Mouse (Mus musculus) MEL (cell line): Measurements from ENCODE around the gene Mapkap1. TPM values are rescaled to one million over a fixed set of nuclear protein-coding genes. Genes with fewer than 3 reads are reported as not detected.

Experiments
- DNase-seq: peaks from one replicate; pipeline ENCODE4 v3.0.0; 2011; ENCODE audit warnings: low read depth, low spot score
- H3K27ac ChIP-seq: 2 replicates; pipeline ENCODE4 v1.5.1; 2012; ENCODE audit warnings: low read depth, mild to moderate bottlenecking, control low read depth, low read length, moderate library complexity; ENCODE audit not compliant: control insufficient read depth
- H3K27me3 ChIP-seq, 2 experiments: fragments of 150-350 bp in 1 of 2; sonication (generic) in 1 of 2; 2 replicates each; pipeline ENCODE4 v1.6.1; 2012; ENCODE audit warnings: low read length in 2 of 2, mild to moderate bottlenecking in 2 of 2, improper control_type of control experiment in 1 of 2, moderate library complexity in 1 of 2; ENCODE audit not compliant: insufficient read depth in 2 of 2, control insufficient read depth in 1 of 2
- H3K36me3 ChIP-seq, 2 experiments: 2 replicates each; pipeline ENCODE4 v1.6.1; 2012 to 2014; ENCODE audit warnings: low read length in 2 of 2, improper control_type of control experiment in 1 of 2, inconsistent platforms in 1 of 2, mild to moderate bottlenecking in 1 of 2; ENCODE audit not compliant: insufficient read depth in 2 of 2, control insufficient read depth in 1 of 2
- H3K4me1 ChIP-seq, 2 experiments: fragments of 150-350 bp in 1 of 2; sonication (generic) in 1 of 2; 2 replicates each; pipeline ENCODE4 v1.6.1; 2012; ENCODE audit warnings: low read length in 2 of 2, improper control_type of control experiment in 1 of 2, mild to moderate bottlenecking in 1 of 2; ENCODE audit not compliant: insufficient read depth in 2 of 2, control insufficient read depth in 1 of 2
- H3K4me3 ChIP-seq, 2 experiments: fragments of 150-350 bp in 1 of 2; sonication (generic) in 1 of 2; 2 replicates each; pipeline ENCODE4 v1.5.1; 2012; ENCODE audit warnings: low read depth in 2 of 2, low read length in 2 of 2, mild to moderate bottlenecking in 2 of 2, moderate library complexity in 2 of 2, control low read depth in 1 of 2, improper control_type of control experiment in 1 of 2; ENCODE audit not compliant: control insufficient read depth in 1 of 2, insufficient read depth in 1 of 2
- H3K79me2 ChIP-seq: 2 replicates; pipeline ENCODE4 v1.6.1; 2012; ENCODE audit warnings: mild to moderate bottlenecking, low read length, moderate library complexity; ENCODE audit not compliant: control insufficient read depth, poor library complexity, insufficient read depth
- H3K9ac ChIP-seq: 2 replicates; pipeline ENCODE4 v1.6.1; 2012; ENCODE audit warnings: low read depth, mild to moderate bottlenecking, control low read depth, low read length, moderate library complexity; ENCODE audit not compliant: control insufficient read depth, poor library complexity, severe bottlenecking
- H3K9me3 ChIP-seq: fragments of 150-350 bp; sonication (generic); replicated peaks from 2 replicates; pipeline ENCODE4 v1.6.1; 2012; ENCODE audit warnings: mild to moderate bottlenecking, low read length, improper control_type of control experiment, moderate library complexity; ENCODE audit not compliant: insufficient read depth
- BHLHE40 ChIP-seq: IDR thresholded peaks from 2 replicates; pipeline ENCODE4 v1.6.1; 2012; ENCODE audit warnings: low read depth, mild to moderate bottlenecking, inconsistent platforms, low read length, improper control_type of control experiment, borderline replicate concordance
- CHD1 ChIP-seq: IDR thresholded peaks from 2 replicates; pipeline ENCODE4 v1.6.1; 2012; ENCODE audit warnings: low read depth, mild to moderate bottlenecking, inconsistent platforms, low read length, improper control_type of control experiment
- CHD2 ChIP-seq: IDR thresholded peaks from 2 replicates; pipeline ENCODE4 v1.6.1; 2011; ENCODE audit warnings: low read length, improper control_type of control experiment
- CTCF ChIP-seq, 3 experiments: IDR thresholded peaks in 2 of 3; conservative IDR thresholded peaks in 1 of 3; 2 replicates each; pipeline ENCODE4 v1.5.1; 2011 to 2012; ENCODE audit warnings: low read length in 3 of 3, low read depth in 2 of 3, mild to moderate bottlenecking in 2 of 3, improper control_type of control experiment in 1 of 3, inconsistent platforms in 1 of 3, mixed read lengths in 1 of 3, moderate library complexity in 1 of 3; ENCODE audit not compliant: control insufficient read depth in 1 of 3, insufficient read depth in 1 of 3, poor library complexity in 1 of 3, severe bottlenecking in 1 of 3
- E2F4 ChIP-seq: IDR thresholded peaks from 2 replicates; pipeline ENCODE4 v1.6.1; 2011; ENCODE audit warnings: low read depth, low read length, improper control_type of control experiment, borderline replicate concordance
- ELF1 ChIP-seq: IDR thresholded peaks from 2 replicates; pipeline ENCODE4 v1.6.1; 2014; ENCODE audit warnings: low read depth, mild to moderate bottlenecking, inconsistent platforms, low read length, improper control_type of control experiment, moderate library complexity
- EP300 ChIP-seq, 2 experiments: IDR thresholded peaks; 2 replicates each; pipeline ENCODE4 v1.6.1; 2011; ENCODE audit warnings: improper control_type of control experiment in 2 of 2, low read length in 2 of 2, low read depth in 1 of 2, mild to moderate bottlenecking in 1 of 2
- ETS1 ChIP-seq: IDR thresholded peaks from 2 replicates; pipeline ENCODE4 v1.6.1; 2012; ENCODE audit warnings: low read depth, mild to moderate bottlenecking, inconsistent platforms, low read length, improper control_type of control experiment, moderate library complexity
- GABPA ChIP-seq: IDR thresholded peaks from 2 replicates; pipeline ENCODE4 v1.6.1; 2012; ENCODE audit warnings: low read depth, mild to moderate bottlenecking, inconsistent platforms, low read length, improper control_type of control experiment, moderate library complexity
- HCFC1 ChIP-seq: IDR thresholded peaks from 2 replicates; pipeline ENCODE4 v1.6.1; 2012; ENCODE audit warnings: low read depth, mild to moderate bottlenecking, inconsistent platforms, low read length, improper control_type of control experiment, moderate library complexity
- JUND ChIP-seq: IDR thresholded peaks from 2 replicates; pipeline ENCODE4 v1.6.1; 2011; ENCODE audit warnings: low read depth, mild to moderate bottlenecking, improper control_type of control experiment, low read length
- KAT2A ChIP-seq: conservative IDR thresholded peaks from 2 replicates; pipeline ENCODE4 v1.6.1; 2012; ENCODE audit warnings: low read depth, low read length, improper control_type of control experiment, inconsistent platforms
- MAX ChIP-seq: IDR thresholded peaks from 2 replicates; pipeline ENCODE4 v1.6.1; 2011; ENCODE audit warnings: low read length, improper control_type of control experiment
- MAZ ChIP-seq: IDR thresholded peaks from 2 replicates; pipeline ENCODE4 v1.6.1; 2012; ENCODE audit warnings: low read depth, mild to moderate bottlenecking, inconsistent platforms, low read length, improper control_type of control experiment
- MEF2A ChIP-seq: IDR thresholded peaks from 2 replicates; pipeline ENCODE4 v1.6.1; 2014; ENCODE audit warnings: low read depth, mild to moderate bottlenecking, inconsistent platforms, low read length, improper control_type of control experiment; ENCODE audit not compliant: poor library complexity, insufficient replicate concordance, severe bottlenecking; ENCODE audit errors: extremely low read depth
- MXI1 ChIP-seq: IDR thresholded peaks from 2 replicates; pipeline ENCODE4 v1.6.1; 2011; ENCODE audit warnings: mild to moderate bottlenecking, low read depth, low read length, improper control_type of control experiment
- MYB ChIP-seq: IDR thresholded peaks from 2 replicates; pipeline ENCODE4 v1.6.1; 2011; ENCODE audit warnings: mild to moderate bottlenecking, low read depth, low read length, improper control_type of control experiment
- MYC ChIP-seq: IDR thresholded peaks from 2 replicates; pipeline ENCODE4 v1.6.1; 2011; ENCODE audit warnings: low read depth, mild to moderate bottlenecking, low read length, improper control_type of control experiment, moderate library complexity
- NELFE ChIP-seq: IDR thresholded peaks from 2 replicates; pipeline ENCODE4 v1.6.1; 2011; ENCODE audit warnings: low read depth, low read length, improper control_type of control experiment
- POLR2A ChIP-seq, 2 experiments: IDR thresholded peaks; 2 replicates each; pipeline ENCODE4 v1.6.1; 2011 to 2012; ENCODE audit warnings: low read length in 2 of 2, mild to moderate bottlenecking in 2 of 2, control low read depth in 1 of 2, improper control_type of control experiment in 1 of 2, low read depth in 1 of 2, moderate library complexity in 1 of 2; ENCODE audit not compliant: control insufficient read depth in 1 of 2, insufficient read depth in 1 of 2, poor library complexity in 1 of 2
- POLR2AphosphoS2 ChIP-seq: IDR thresholded peaks from 2 replicates; pipeline ENCODE4 v1.6.1; 2011; ENCODE audit warnings: low read length, improper control_type of control experiment
- POLR2AphosphoS5 ChIP-seq: IDR thresholded peaks from 2 replicates; pipeline ENCODE4 v1.6.1; 2012; ENCODE audit warnings: low read depth, borderline replicate concordance, mild to moderate bottlenecking, inconsistent platforms, low read length, moderate library complexity, mixed read lengths
- RAD21 ChIP-seq: IDR thresholded peaks from 2 replicates; pipeline ENCODE4 v1.6.1; 2011; ENCODE audit warnings: mild to moderate bottlenecking, low read depth, low read length, improper control_type of control experiment
- SIN3A ChIP-seq: IDR thresholded peaks from 2 replicates; pipeline ENCODE4 v1.6.1; 2012; ENCODE audit warnings: low read length, improper control_type of control experiment, inconsistent platforms
- SMC3 ChIP-seq: IDR thresholded peaks from 2 replicates; pipeline ENCODE4 v1.6.1; 2011; ENCODE audit warnings: low read depth, low read length, improper control_type of control experiment
- TAL1 ChIP-seq: IDR thresholded peaks from 2 replicates; pipeline ENCODE4 v1.6.1; 2012; ENCODE audit warnings: mild to moderate bottlenecking, inconsistent platforms, low read length, moderate library complexity, mixed read lengths
- TCF12 ChIP-seq: IDR thresholded peaks from 2 replicates; pipeline ENCODE4 v1.6.1; 2014; ENCODE audit warnings: low read depth, mild to moderate bottlenecking, inconsistent platforms, low read length, improper control_type of control experiment, moderate library complexity
- UBTF ChIP-seq: IDR thresholded peaks from 2 replicates; pipeline ENCODE4 v1.6.1; 2012; ENCODE audit warnings: low read depth, mild to moderate bottlenecking, inconsistent platforms, low read length, improper control_type of control experiment, moderate library complexity, borderline replicate concordance; ENCODE audit not compliant: insufficient read depth
- USF2 ChIP-seq, 2 experiments: IDR thresholded peaks; 2 replicates each; pipeline ENCODE4 v1.6.1; 2011 to 2012; ENCODE audit warnings: improper control_type of control experiment in 2 of 2, low read length in 2 of 2, borderline replicate concordance in 1 of 2, inconsistent platforms in 1 of 2, low read depth in 1 of 2, mild to moderate bottlenecking in 1 of 2; ENCODE audit not compliant: insufficient read depth in 1 of 2
- ZC3H11A ChIP-seq: IDR thresholded peaks from 2 replicates; pipeline ENCODE4 v1.6.1; 2012; ENCODE audit warnings: low read depth, mild to moderate bottlenecking, inconsistent platforms, low read length, improper control_type of control experiment
- ZNF384 ChIP-seq: IDR thresholded peaks from 2 replicates; pipeline ENCODE4 v1.6.1; 2012; ENCODE audit warnings: low read depth, mild to moderate bottlenecking, inconsistent platforms, low read length, improper control_type of control experiment
- polyA plus RNA-seq, 2 experiments: library from polyadenylated mRNA; stranded (reverse) in 1 of 2; unstranded in 1 of 2; fragments of >175 nt in 1 of 2; fragments of >200 nt in 1 of 2; gene quantifications; 2 replicates each; pipeline versions ENCODE4 v1.2.1 to v1.2.4; 2012; ENCODE audit warnings: low replicate concordance in 2 of 2, low read depth in 1 of 2; ENCODE audit not compliant: insufficient read length in 2 of 2, insufficient read depth in 1 of 2, missing spikeins in 1 of 2
- total RNA-seq: library from RNA; depleted of rRNA; stranded (reverse); fragments of 300-350 nt; gene quantifications from 2 replicates; pipeline ENCODE4 v1.2.3, GENCODE M21; 2012

Mapkap1 gene
- total and polyA plus RNA-seq, 3 experiments, result 42.1 to 52.5 TPM; not detected in 1

GRCm38 (mm10) chr2:34552772-34553171 is 146.2 kb downstream of the Mapkap1 start:
- H3K79me2 ChIP-seq, result no peaks in the 10 kb centered on the region
- no peak for DNase-seq
- no peak overlapping the region for H3K27ac ChIP-seq
- no peak for TF ChIP-seq JUND
- TF ChIP-seq ZC3H11A, result no peak
- TF ChIP-seq HCFC1, result no peak
- TF ChIP-seq TCF12, result no peak
- TF ChIP-seq MYC, result no peak
- no peak for TF ChIP-seq UBTF
- no peaks in the 10 kb centered on the region for H3K9me3 ChIP-seq
- no peak overlapping the region for H3K4me3 ChIP-seq
- H3K4me1 ChIP-seq, result peaks cover 0 to 16% of the 10 kb centered on the region in 2 experiments; a peak in 2 of 4 replicates
- no peaks in the 10 kb centered on the region for H3K27me3 ChIP-seq
- H3K9ac ChIP-seq, result no peak overlapping the region
- H3K36me3 ChIP-seq, result peaks cover 0 to 28% of the 10 kb centered on the region in 2 experiments; a peak in 2 of 4 replicates

- H3K27ac ChIP-seq, result peak overlapping the region; percentile 70
- H3K9ac ChIP-seq, result 0 out of 2 replicates have a peak overlapping the region, but pooled peaks have one; percentile 17
- H3K27me3 ChIP-seq, result no peaks in the 10 kb centered on the region
- no peaks in the 10 kb centered on the region for H3K79me2 ChIP-seq
- no peaks in the 10 kb centered on the region for H3K9me3 ChIP-seq
- no peak overlapping the region for H3K4me3 ChIP-seq
- H3K36me3 ChIP-seq, result peaks cover 0 to 28% of the 10 kb centered on the region in 2 experiments; a peak in 2 of 4 replicates
- H3K4me1 ChIP-seq, result peaks cover 0 to 16% of the 10 kb centered on the region in 2 experiments; a peak in 2 of 4 replicates
- peak; percentile 78 for DNase-seq
- no peak for TF ChIP-seq NELFE
- no peak for TF ChIP-seq ELF1
- no peak for TF ChIP-seq RAD21
- TF ChIP-seq KAT2A, result no peak
- TF ChIP-seq ZNF384, result no peak
- no peak for TF ChIP-seq CHD1
- no peak for TF ChIP-seq ETS1
- TF ChIP-seq GABPA, result no peak
- TF ChIP-seq CHD2, result no peak
- peak; percentile 82 to 86 for TF ChIP-seq EP300 (IDR thresholded peaks at IDR 0.05; ENCODE audit: low read depth in 1 of 2, low read length in 2 of 2)
- no peak for TF ChIP-seq POLR2A (IDR thresholded peaks at IDR 0.05; ENCODE audit: control insufficient read depth in 1 of 2, insufficient read depth in 1 of 2, low read depth in 1 of 2, low read length in 2 of 2, poor library complexity in 1 of 2)
- no peak for TF ChIP-seq BHLHE40
- no peak for TF ChIP-seq SMC3
- no peak for TF ChIP-seq MAZ
- no peak for TF ChIP-seq USF2 (IDR thresholded peaks at IDR 0.05; ENCODE audit: borderline replicate concordance in 1 of 2, insufficient read depth in 1 of 2, low read depth in 1 of 2, low read length in 2 of 2)
- TF ChIP-seq CTCF (IDR thresholded peaks at IDR 0.05 in 2 of 3, conservative IDR thresholded peaks at IDR 0.05 in 1 of 3; ENCODE audit: control insufficient read depth in 1 of 3, insufficient read depth in 1 of 3, low read depth in 2 of 3, low read length in 3 of 3, poor library complexity in 1 of 3, severe bottlenecking in 1 of 3), result no peak
- TF ChIP-seq MAX, result peak; percentile 49; the same call in 1 of the 2 replicates
- no peak for TF ChIP-seq E2F4
- peak; percentile 33; the same call in 1 of the 2 replicates for TF ChIP-seq TAL1
- TF ChIP-seq MYB, result peak; percentile 57; the same call in 1 of the 2 replicates
- TF ChIP-seq UBTF, result no peak
- TF ChIP-seq MXI1, result no peak
- no peak for TF ChIP-seq MEF2A
- no peak for TF ChIP-seq POLR2AphosphoS2
- peak; percentile 67; the same call in 1 of the 2 replicates for TF ChIP-seq TCF12
- no peak for TF ChIP-seq HCFC1
- no peak for TF ChIP-seq POLR2AphosphoS5
- peak; percentile 48; the same call in 1 of the 2 replicates for TF ChIP-seq SIN3A
These were observed 147.1 kb downstream of the Mapkap1 start for GRCm38 (mm10) chr2:34553580-34554231.
